Mouse (Mus musculus) spleen, postnatal 14 days (tissue): ENCODE data around the gene Vangl2.
"Not testable (repeated sequence)": the region's sequence is repeated elsewhere in the genome, so short reads cannot be mapped to it uniquely, and the experiment has no call there.

Source experiments
- DNase-seq, 2 experiments: peaks; one replicate each; pipeline ENCODE4 v3.0.0; 2021 to 2022; ENCODE audit warnings: low spot score in 2 of 2

The Vangl2 gene

GRCm38 (mm10) chr1:172001665-172002064, 26.6 kb downstream of the Vangl2 start:
- no peak for DNase-seq

GRCm38 (mm10) chr1:172000641-172001040, 27.6 kb downstream of the Vangl2 start:
- peak; percentile 63 to 71 for DNase-seq

- no peak for DNase-seq
Observed at GRCm38 (mm10) chr1:171998820-171999597, 29.2 kb downstream of the Vangl2 start.

GRCm38 (mm10) chr1:171996701-171997100, 31.5 kb downstream of the Vangl2 start:
- no peak for DNase-seq

GRCm38 (mm10) chr1:171994918-171995715, 33.1 kb downstream of the Vangl2 start:
- DNase-seq: no peak

GRCm38 (mm10) chr1:171994501-171994900, 33.7 kb downstream of the Vangl2 start:
- DNase-seq: no peak

- DNase-seq: no peak
Observed at GRCm38 (mm10) chr1:171992901-171993530, 35.2 kb downstream of the Vangl2 start.

GRCm38 (mm10) chr1:171991883-171992282, 36.4 kb downstream of the Vangl2 start:
- no peak for DNase-seq

- no peak for DNase-seq
Observed at GRCm38 (mm10) chr1:171984121-171984520, 44.1 kb downstream of the Vangl2 start.

- no peak for DNase-seq
Observed at GRCm38 (mm10) chr1:171983372-171984001, 44.8 kb downstream of the Vangl2 start.

- no peak for DNase-seq
Observed at GRCm38 (mm10) chr1:171982740-171983139, 45.5 kb downstream of the Vangl2 start.

GRCm38 (mm10) chr1:171982170-171982569, 46.1 kb downstream of the Vangl2 start:
- DNase-seq: no peak

GRCm38 (mm10) chr1:171979969-171980730, 48.1 kb downstream of the Vangl2 start:
- DNase-seq: no peak

- no peak for DNase-seq
Observed at GRCm38 (mm10) chr1:171977891-171978290, 50.4 kb downstream of the Vangl2 start.

GRCm38 (mm10) chr1:171976826-171977539, 51.3 kb downstream of the Vangl2 start:
- no peak for DNase-seq

- no peak for DNase-seq
Observed at GRCm38 (mm10) chr1:171975831-171976230, 52.4 kb downstream of the Vangl2 start.

GRCm38 (mm10) chr1:171975377-171975776, 52.9 kb downstream of the Vangl2 start:
- no peak for DNase-seq

- DNase-seq: not testable (repeated sequence)
Observed at GRCm38 (mm10) chr1:171974361-171974760, 53.9 kb downstream of the Vangl2 start.

- DNase-seq: no peak
Observed at GRCm38 (mm10) chr1:171970854-171971586, 57.2 kb downstream of the Vangl2 start.

GRCm38 (mm10) chr1:171969221-171969620, 59.0 kb downstream of the Vangl2 start:
- no peak for DNase-seq
